Mouse (Mus musculus) neural tube, embryonic 10.5 days (tissue): Measurements from ENCODE around the gene Map1lc3a.
A peak's percentile ranks its signal among the peaks of the same experiment; 100 is the strongest.

Experiments used
- DNase-seq: peaks from one replicate; pipeline ENCODE4 v3.0.0-alpha.2; 2017; ENCODE audit warnings: low spot score; ENCODE audit errors: extremely low spot score

The Map1lc3a gene

DNA sequence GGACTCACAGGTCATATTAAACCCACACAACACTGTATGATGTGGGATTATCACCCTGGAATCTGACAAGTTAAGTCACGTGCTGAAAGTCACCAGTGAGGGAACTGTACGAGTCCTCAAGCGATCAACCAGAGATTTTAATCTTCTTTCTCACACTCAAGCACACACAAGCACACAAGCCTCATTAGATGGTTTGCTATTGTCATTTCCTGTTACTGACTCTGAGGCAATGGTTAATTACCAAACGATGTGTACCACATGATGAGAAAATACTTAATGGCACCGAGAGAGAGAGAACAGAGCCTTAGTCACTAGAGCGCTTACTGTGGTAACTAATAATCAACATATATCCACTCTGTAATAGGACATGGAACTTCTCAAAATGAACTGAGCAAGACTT is 9.6 kb downstream of the Map1lc3a start:
- DNase-seq: no peak

DNA sequence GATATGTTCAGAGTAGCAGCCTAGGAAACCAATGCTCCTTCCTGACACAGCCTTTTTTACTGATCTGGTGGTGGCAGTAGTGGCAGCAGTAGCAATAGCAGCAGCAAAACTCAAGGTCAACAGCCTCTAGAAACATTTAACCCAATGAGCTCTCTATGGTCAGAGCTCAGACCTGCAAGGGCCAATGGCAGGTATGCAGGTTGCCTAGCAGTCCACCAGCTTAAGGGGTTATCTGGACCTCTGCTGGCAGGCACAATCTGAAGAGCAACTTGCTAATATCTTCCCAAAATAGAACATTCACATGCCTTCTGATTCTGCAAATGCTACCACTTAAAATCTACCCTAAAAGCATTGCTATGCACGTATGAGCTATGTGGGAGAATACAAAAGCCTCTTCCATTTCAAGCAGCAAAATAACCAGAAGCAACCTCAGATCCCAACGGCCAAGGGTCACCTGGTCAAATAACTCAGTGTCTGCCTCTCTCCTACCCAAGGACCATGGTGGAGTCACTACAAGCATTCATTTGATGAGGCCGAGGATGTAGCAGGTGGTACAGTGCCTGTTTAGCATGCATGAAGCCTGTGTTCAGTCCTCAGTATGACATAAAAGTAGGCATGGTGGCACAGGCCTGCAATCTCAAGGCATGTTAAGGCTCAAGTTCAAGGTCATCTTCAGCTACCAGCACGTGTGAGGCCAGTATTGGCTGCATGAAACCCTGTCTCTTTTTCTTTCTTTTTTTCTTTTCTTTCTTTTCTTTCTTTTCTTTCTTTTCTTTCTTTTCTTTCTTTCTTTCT is 11.6 kb downstream of the Map1lc3a start:
- no peak for DNase-seq

- DNase-seq: no peak
Observed at GRCm38 (mm10) chr2:155290066-155290465, 14.0 kb downstream of the Map1lc3a start.

GRCm38 (mm10) chr2:155293382-155293781 is 17.3 kb downstream of the Map1lc3a start:
- DNase-seq: no peak

DNA sequence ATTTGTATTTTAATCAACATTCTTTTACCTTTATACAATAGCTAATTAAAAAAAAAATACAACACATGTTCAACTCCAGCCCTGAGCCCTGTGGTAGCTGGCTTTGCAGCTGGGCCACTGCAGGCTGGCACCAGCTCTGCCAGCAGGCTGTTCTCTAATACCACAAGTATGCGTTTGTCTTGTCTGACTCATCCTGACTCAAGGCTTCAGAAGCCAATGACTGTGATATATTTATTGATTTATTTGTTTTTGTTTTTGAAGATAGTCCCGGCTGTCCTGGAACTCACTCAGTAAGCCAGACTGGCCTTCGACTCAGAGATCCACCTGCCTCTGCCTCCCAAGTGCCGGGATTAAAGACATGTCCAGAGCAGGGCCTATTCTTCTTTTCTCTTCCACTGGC is 17.8 kb downstream of the Map1lc3a start:
- DNase-seq: no peak

DNA sequence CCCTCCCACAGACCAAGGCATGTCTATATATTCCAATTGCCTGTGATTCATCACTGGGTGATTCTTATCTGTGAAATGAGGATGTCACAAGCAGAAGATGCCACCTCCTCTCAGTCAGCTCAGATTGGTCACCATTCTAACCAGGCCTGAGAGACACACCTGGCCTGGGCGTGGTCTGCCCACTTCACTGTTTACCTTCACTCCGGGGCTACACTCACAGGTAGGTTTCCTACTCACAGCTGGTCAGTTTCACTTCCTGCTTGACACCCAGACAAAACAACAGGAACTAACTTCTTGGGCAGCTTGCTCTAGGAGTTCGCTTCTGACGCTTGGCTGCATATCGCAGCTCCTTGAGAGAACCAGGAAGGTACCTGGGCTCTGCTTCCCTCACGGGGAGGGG is 19.4 kb downstream of the Map1lc3a start:
- no peak for DNase-seq

GRCm38 (mm10) chr2:155299563-155299962 is 23.5 kb downstream of the Map1lc3a start:
- no peak for DNase-seq

DNA sequence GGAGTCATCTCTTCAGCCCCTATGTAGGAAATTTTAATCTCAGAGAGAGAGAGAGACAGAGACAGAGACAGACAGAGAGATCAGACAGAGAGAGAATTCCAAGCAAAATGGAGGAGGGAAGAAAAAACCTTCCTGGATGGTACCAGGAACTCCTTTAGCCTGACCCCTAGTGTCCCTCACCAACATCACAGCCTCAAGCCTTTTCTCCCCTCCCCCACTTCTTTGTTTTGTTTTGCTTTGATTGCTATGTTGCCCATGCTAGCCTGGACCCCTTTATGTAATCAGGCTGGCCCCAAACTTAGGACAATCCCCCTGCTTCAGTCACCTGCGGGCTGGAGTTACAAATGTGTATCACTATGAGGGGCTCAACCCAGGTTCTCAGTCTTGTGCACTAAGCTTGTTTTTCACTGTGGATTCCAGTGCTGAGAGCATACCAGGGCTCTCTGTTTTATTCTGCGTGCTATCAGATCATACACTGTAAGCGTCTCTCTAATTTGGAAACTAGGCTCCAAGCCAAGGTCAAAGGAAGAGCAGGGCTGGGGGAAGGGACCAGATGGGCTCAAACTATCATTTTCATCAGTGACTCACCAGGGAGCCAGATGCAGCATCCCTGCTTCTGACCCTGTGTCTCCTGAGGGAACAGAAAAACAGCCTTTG is 33.0 kb downstream of the Map1lc3a start:
- no peak for DNase-seq

GRCm38 (mm10) chr2:155313671-155314070 is 37.6 kb downstream of the Map1lc3a start:
- peak; percentile 19 for DNase-seq

DNA sequence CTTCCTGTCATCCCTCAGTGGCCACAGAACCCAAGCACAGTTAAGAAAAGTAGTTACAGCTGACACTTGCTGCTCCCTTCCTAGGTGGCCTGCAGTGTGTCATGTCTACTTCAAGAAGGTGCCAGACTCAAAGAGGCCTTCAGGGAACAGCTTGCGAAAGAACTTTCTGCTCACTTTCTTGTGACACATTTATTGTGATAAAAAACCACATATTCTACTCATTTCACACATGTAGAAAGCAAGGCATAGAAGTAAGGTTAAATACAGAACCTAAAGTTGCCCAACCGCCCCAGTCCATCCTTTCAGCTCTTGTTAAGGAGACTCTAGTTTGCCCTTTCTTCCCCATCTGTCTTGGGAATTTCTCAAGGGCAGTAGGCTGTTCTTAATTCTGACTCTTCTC is 42.5 kb downstream of the Map1lc3a start:
- no peak for DNase-seq

DNA sequence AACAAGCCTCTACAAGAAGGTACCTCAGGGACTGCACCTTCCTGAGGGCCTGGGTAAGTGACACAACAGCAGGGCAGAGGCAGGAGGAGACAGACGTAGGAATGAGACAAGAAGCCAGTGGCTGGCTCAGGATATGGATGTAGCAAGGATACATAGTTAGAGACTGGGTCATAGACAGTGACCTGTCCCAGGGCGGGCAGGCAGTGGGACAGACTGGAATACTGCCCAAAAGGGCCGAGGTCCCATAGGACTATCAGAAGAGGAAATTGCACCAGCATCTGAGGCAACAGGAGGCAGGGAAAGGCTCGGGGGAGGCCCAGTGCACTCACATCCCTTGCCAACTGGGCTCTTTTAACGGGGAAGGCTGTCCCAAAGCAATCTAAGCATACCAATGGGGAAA is 44.5 kb downstream of the Map1lc3a start:
- DNase-seq: no peak

GRCm38 (mm10) chr2:155326001-155326400 is 49.9 kb downstream of the Map1lc3a start:
- DNase-seq: no peak
